Mouse (Mus musculus) urinary bladder, postnatal 4 days (tissue): Measurements from ENCODE around the gene Gpr34.

Experiments used
- DNase-seq, 2 experiments: peaks; one replicate each; pipeline ENCODE4 v3.0.0; 2021 to 2022; ENCODE audit warnings: low spot score in 2 of 2

The Gpr34 gene

GRCm38 (mm10) chrX:13631599-13632283, at the start of gene Gpr34:
Gene Gpr34 (plus strand): TSS chrX:13632089.
- DNase-seq = no peak

DNA sequence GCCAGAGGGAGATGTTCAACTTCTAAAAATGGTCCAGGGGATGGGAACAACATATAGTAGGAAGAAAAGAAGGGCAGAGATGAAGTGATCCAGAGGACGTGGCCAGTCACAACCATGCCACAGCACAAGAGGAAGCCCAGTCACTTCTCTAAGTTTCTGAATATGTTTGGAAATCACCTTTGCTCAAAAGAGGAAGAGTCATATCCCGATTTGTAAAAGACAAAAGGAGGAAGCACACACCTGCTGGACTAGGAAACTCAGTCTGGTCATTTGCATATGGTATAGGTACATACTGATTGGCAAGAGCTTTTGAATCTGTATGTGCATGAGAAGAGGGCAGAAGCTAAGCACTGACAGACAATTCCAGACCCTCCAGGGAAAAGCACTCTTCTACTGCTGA, 32.5 kb upstream of the Gpr34 start:
- no peak for DNase-seq

DNA sequence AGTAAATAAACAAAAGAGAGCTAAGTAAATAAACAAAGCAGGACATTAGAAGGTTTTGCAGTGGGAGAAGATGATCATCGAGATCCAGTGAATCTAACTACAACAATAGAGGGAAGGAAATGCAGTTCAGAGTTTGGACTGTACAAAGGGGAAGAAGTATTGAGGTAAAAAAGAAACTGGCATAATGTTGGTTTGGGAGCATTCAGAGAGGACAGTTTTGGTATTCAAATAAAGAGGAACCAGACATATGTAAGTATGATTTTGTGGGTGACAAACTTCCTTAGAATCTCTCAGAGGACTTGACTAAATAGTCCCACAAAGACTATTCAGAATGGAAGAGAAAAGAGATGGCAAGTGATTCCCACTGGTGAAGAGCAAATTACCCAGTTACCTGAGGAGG, 31.9 kb upstream of the Gpr34 start:
- no peak for DNase-seq

- DNase-seq = no peak
These were observed 25.1 kb upstream of the Gpr34 start for GRCm38 (mm10) chrX:13606741-13607140.

GRCm38 (mm10) chrX:13607752-13608151, 24.1 kb upstream of the Gpr34 start:
- no peak for DNase-seq

GRCm38 (mm10) chrX:13611114-13611513, 20.8 kb upstream of the Gpr34 start:
- no peak for DNase-seq

- DNase-seq = no peak
These were observed 19.8 kb upstream of the Gpr34 start for GRCm38 (mm10) chrX:13612115-13612514.

GRCm38 (mm10) chrX:13616726-13617125, 15.2 kb upstream of the Gpr34 start:
- no peak for DNase-seq

DNA sequence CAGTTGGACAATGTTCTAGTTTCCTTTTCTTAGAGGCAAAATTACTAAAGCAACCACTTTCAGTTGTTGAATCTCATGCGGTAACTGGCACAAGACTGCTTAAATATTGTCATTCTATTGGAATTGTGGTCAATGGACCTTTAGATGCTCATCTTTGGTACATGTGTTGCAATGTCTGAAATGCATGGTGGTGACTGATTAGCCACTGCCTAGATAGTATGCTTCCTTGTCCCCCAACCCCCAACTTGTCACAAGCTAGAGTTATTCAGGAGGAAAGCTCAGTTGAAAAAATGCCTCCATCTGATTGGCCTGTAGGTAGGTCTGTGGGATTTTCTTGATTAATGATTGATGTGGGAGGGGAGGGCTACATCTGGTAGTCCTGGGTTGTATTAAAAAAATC, 14.6 kb upstream of the Gpr34 start:
- DNase-seq = no peak

DNA sequence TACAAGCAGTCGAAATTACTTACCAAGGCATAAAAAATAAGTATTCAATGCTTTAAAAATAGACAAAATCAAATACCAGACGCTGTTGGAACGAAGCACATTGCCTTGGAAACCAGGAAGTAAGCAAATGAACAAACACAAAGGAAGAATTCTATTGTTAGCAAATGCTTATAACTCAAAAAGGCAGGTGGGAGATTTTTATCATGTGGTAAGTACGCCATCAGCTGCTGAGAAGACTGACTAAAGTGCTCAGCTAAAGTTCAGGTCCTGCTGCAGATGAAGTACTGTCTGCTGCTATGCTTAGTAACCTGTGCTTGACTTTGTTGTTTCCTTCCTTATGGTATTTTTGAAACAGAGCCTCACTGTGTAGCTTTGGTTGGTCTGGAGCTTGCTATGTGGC, 13.4 kb upstream of the Gpr34 start:
- no peak for DNase-seq

- no peak for DNase-seq
These were observed 10.4 kb upstream of the Gpr34 start for GRCm38 (mm10) chrX:13621473-13621872.

- no peak for DNase-seq
These were observed 9.2 kb upstream of the Gpr34 start for GRCm38 (mm10) chrX:13622654-13623053.

DNA sequence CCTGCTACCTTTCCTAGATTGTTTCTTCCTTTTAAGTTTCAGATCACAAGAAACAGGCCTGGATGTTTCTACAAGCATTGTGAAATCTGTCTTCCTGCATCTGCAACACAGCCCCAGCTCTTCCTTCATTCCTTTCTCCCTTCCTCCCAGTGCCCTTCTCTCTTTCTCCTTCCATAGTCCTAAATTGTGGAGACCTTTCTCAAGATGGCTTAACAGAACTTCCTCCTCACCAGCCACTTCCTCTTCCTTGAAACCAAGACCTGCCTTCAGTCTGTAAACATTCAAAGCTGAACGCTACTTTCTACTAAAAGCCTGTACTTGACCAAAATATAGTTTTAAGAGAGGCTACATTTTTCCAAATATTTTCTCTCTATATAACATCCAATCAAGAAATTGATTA, 4.5 kb downstream of the Gpr34 start:
- DNase-seq = no peak

GRCm38 (mm10) chrX:13638894-13639293, 7.0 kb downstream of the Gpr34 start:
- no peak for DNase-seq

DNA sequence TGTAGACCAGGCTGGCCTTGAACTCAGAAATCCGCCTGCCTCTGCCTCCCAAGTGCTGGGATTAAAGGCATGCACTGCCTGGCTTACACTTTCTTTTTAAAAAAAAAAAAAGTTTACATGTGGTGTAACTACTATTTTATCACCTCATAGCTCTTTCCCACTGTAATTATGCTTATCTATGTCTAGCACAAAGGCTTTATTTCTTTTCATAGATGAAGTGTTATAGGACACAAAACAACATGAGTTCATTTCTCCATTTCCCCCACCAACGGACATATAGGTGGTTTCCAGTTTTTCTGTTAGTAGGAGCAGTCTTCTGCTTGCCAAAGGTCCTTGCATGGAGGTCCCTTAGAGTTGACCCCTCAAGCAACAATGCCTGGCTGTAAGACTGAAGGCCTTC, 20.0 kb downstream of the Gpr34 start:
- DNase-seq = no peak

DNA sequence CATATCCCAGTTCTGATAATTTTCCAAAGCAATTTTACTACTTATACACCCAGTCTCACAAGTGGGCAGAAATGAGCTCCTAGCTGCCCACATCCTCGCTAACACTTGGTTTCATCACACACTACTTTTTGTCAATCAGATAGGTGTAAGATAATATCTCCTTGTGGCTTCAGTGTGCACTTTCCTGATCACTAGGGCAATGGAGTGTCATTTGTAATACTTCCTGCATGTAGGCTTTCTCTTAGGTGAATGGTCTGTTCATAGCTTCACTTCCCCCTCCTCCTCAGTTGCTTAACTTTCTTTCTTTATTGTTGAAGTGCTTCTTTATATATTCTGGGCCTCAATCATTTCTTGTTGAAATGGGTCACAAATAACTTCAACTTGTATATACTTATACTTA, 20.4 kb downstream of the Gpr34 start:
- DNase-seq = no peak

DNA sequence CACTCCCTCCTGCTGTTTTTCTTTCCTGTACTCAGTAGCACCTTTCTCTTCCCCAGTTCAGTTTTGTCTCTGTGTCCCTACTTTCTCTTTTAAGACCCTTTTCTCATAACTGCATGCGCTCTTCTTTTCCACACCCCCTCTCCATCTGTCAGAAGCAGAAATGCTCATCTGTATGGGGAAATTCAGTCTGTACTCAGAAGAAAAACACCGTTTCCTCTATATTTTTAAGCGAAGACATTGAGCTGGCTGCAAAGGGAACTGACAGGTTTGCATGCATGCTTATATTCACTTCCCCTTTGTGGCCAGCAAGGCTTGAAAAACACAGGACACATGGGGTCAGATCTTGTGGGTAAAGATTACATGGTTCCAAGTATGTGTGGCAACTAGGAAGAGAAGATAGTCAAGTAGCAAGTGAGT, 23.1 kb downstream of the Gpr34 start:
- DNase-seq = no peak

DNA sequence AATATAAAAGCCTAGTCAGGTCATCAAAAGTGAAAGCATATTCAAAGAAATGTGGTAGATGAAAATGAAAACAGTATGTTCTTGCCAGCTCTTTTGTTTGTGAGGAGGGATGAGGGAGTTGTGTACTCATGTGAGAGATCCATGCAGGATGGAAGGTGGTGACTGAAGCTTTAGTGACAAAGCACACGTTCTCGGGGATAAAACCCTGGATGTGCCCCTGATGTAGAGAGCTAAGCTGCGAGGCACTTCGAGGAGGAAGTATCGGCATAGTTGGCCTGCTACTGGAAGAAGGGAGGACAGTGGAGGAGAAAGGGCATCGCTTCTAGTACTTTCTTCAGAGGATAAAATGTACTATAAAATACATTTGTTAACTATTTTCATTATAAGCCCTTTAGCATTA, 24.0 kb downstream of the Gpr34 start:
- DNase-seq = no peak

DNA sequence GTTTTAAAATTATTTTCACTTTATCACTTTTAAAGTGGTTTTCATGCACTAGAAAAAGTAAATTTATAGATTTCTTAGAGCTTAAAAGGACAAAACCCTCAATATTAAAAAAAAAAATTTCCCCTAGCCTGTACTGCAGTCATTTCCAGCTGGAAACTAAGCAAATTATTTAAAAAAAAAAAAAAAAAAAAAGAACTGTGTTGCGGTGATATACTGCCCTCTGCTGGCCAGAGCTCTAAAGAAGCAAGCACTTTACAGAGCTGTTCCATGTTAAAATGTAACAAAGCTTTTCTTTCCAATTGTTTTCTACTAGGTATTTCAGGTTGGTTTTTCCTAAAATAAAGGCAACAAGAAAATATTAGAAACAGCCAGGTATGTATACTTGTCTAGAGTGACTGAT, 24.8 kb downstream of the Gpr34 start:
- DNase-seq = no peak

DNA sequence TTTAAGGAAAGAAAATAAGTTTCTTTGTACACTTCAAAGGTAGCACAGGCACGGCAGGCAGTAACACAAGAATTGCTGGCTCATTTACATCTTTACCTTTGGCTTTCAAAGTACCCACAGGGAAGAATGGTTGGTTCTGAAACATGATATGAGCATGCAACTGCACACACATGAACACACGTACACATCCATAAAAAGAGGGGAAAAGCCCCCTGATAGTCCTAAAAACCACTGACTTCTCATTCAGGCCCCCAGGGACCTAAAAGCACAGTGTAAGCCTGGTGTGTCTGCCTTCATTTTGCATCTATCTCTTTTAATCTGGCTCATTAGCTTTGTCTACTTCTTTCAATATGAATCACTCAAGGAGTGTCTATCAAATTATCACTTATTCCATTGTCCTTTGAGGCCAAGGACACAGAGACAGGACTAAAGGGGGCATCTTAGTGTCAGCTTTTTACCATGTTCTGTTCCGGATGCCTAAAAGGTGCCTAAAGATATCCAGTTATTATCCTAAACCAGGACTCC, 26.8 kb downstream of the Gpr34 start:
- no peak for DNase-seq

GRCm38 (mm10) chrX:13659201-13659890, 27.5 kb downstream of the Gpr34 start:
- DNase-seq = no peak

DNA sequence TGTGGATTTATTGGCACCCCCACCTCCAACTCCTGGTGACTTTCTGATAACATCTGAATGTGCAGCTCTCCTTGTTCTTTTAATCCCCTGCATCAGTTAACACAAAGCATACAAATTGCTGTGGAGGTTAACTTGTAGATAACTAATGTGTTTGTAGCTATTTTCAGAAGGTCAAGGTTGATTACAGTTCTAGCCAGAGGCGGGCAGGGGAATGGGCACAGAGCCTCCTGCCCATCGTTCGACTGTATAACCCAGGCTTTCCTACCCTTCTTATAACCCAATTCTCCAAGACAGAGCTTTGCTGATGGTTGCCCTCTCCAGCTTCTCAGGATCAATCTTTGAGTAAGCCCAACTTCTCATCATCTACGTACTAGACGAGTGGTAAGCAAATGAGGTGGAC, 29.2 kb downstream of the Gpr34 start, which contains the start of gene Gpr82:
Gene Gpr82, plus strand, starts transcription at position 301 of the 400 bp plus-strand sequence.
- DNase-seq = no peak

DNA sequence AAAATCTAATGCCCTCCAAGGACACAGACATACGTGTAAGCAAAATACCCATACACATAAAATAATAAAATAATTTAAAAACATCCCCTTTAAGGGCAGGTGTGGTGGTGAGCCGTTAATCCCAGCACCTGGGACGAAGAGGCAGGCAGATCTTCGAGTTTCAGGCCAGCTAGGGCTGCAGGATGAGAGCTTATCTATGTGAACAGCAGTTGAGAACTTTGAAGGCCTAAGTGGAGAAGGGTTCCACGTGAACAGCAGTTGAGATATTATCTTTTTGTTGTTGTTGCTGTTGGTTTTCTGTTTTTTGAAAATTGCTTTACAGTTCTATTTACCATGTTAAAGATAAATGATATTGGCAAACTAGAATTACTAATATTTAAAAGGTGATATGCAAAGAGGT, 37.0 kb downstream of the Gpr34 start:
- DNase-seq = no peak
